Mouse (Mus musculus) spleen, postnatal 14 days (tissue): Measurements from ENCODE around the gene 1110008L16Rik.
"Not testable (repeated sequence)": the region's sequence is repeated elsewhere in the genome, so short reads cannot be mapped to it uniquely, and the experiment has no call there.

ENCODE experiments used
- DNase-seq, 2 experiments: peaks; one replicate each; pipeline ENCODE4 v3.0.0; 2021 to 2022; ENCODE audit warnings: low spot score in 2 of 2

1110008L16Rik gene

DNA sequence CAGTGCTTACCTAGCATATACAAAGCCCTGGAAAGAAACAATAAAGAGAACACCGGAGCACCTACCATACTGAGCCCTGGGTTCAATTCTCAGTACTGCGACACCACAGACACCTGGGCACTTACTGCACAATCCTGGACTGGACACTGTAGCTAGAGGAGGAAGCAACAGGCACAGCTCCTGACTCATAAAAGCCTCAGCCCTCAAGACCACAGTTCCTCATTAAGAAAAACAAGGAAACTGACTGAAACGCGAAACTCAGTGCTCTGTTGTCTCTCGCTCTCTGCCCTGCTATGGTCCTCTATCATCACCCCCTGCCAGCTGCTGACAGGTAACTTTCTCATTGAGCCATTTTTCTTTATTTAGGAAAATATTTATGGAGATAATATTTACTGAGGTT, at the start of gene 1110008L16Rik:
1110008L16Rik (plus strand) TSS at position 242 of the 400 bp plus-strand sequence.
- DNase-seq: no peak

DNA sequence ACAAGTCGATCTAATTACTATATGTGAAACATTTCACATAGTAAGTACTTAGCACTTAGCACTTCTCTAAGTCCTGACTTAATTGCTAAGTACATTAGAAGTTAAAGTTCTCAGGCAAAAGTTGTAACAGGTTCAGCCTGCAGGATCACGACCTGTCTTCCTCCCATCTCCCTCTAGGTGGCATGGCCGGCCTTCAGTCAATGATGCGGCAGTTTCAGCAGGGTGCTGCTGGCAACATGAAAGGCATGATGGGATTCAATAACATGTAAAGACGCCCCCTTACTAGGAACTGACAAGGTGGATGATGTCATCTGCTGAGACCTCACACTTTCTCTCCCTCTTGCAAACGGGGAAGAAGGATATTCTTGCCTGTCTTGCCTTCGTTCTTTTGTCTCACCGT, 37.4 kb upstream of the 1110008L16Rik start:
- not testable (repeated sequence) for DNase-seq

DNA sequence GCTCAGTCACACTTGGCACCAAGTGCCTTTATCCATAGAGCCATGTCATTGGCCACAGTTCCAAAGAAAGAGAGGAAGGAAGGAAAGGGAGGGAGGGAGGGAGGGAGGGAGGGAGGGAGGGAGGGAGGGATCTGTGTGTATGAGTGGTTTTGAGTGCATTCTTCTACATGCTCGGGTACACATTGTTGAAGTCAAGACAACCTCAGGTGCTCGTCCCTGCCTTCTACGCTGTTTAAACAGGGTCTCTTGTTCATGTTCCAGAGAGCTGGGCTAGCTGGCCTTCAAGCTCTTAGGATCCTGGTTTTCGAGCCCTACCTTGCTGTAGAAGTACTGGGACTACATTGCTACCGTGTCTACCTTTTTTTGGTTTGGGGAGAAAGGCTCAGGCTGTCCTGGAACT, 36.0 kb upstream of the 1110008L16Rik start:
- not testable (repeated sequence) for DNase-seq

- no peak for DNase-seq
Measured at GRCm38 (mm10) chr12:55272243-55272642, 27.1 kb upstream of the 1110008L16Rik start.

DNA sequence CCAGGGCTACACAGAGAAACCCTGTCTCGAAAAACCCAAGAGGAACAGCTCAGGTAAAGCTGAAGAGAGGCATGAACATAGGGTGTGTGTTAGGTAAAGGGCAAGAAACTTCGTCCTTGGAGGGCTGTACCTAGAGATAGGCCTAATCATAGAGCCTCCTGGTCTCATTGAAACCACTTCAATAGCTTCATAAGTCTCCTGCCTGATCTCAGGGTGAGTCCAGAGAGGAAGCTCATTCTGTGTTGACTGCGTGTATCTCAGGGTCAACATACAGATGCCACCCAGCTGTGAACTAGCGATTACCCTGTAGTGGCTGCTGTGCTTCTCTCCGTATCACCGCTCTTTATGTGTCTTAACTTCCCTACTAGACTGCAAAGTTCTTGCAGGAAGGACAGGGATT, 21.8 kb upstream of the 1110008L16Rik start:
- DNase-seq: not testable (repeated sequence)

DNA sequence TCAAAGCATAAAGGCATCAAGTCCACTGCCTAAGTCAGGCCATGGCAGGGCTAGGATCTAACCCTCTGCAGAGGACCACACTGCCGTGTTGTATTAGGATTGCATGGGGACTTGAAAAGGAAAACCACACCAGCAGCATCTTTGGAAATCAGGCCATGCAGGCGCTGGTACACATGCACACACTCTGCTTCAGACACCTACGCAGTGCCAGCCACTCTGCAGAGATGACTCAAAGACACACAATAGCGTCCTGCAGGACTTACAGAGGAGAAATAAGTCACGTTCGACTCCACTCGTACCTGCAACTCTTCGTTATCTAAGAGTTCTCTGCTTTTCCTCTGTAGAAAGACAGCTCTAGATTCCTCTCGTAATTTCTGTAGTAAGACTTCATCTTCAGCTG, 1.3 kb upstream of the 1110008L16Rik start:
- DNase-seq: no peak

DNA sequence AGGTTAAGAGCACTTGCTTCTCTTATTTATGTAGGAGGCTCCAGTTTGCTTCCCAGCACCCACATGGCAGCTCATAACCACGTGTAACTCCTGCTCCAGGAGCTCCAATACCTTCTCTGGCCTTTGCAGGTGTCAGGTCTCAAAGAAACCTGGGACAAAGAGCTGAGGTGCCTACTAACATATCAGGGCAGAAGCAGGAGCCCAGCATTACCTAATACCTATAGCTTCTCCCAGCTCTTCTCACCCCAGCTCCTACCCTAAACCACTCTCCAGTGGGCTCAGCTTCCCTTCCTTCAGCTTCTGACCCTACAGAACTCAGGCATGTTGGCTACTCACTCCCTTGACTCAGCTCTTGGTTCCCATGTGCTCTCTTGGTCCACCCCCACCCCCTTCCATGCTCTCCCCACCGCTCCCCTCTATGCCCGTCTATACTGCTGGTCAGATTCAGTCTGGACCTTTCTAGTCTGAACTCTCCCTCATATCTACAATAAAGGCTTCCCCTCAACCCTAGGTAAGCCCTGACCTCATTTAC, 1.5 kb downstream of the 1110008L16Rik start:
- no peak for DNase-seq

- DNase-seq: no peak
Measured at GRCm38 (mm10) chr12:55301472-55302300, 2.3 kb downstream of the 1110008L16Rik start.

DNA sequence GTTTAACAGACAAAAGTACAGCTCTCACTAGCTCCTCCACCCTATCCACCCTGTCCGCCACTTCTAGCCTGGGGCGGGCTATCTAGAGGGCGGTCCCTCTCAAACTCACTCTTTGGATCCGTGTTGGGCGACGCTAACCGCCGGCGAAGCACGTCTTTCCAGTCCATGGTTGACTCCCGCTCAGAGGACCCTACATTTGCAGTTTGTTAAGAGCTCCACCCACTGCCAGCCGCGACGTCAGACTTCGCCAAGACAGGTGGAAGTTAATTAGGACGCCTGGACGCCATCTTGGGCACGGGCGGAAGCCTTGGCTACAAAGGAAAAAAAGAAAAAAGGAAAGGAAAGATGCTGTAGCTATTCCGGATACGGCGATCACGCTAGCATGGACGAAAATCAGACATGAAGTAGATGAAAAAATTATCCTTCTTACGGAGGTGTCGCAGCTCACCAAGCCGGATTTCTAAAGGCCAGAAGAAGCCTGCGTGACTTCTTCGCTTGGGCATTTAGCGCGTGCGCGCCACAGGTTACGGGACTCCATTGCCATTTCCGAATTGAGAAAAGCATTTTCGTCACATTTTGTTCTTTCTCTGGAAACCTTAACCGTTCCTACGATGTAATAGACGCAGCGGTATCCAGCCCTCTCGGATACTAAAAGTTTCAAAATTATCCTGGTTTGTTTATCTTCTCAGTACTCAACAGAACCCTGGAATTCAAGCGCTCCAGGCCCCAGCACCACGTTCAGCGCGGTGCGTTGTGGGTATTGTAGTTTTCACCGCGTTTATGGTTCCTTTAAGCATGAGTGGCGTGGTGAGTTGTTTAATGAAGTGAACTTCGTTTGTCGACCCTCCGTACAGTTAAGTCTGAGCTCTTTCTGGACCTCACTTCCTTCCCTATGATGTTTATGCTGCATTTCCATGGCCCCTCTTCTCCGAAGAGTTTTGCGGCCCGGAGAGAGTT, 3.4 kb downstream of the 1110008L16Rik start, which contains the start of gene Ppp2r3c:
Ppp2r3c (minus strand) TSS at position 514 of the 957 bp plus-strand sequence.
- peak; percentile 76 to 83 for DNase-seq

DNA sequence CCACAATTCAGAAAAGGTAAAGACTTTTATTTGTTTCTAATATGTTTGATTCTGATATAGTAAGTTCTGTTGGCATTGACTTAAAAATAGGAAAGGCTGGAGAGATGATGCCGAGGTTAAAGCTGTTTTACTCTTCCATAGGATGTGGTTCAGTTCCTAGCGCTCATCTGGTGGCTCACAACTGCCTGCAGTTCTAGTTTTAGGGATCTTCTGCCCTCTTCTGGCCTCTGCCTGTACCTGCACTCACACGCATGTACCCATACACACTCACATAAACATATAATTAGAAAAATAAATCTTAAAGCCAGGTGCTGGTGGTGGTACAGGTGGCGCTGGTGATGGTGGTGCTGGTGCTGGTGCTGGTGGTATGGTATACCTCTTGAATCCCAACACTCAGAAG, 7.0 kb downstream of the 1110008L16Rik start:
- no peak for DNase-seq

DNA sequence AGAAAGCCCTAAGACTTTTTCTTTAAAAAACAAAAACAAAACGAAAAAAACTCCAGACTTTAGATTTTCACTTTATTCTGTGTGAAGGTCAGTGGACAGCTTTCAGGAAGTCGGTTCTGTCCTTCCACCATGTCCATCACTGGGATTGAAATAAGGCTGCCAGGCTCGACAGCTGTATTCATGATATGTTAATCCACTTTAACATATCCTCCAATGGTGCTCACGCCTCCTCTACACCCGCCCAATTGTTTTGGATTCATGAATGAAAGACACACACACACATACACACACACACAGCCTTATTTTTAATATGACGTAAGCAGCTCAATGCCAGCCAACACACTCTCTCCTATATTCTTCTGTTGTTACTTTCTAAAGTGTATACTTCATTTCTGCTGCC, 8.2 kb downstream of the 1110008L16Rik start:
- no peak for DNase-seq

DNA sequence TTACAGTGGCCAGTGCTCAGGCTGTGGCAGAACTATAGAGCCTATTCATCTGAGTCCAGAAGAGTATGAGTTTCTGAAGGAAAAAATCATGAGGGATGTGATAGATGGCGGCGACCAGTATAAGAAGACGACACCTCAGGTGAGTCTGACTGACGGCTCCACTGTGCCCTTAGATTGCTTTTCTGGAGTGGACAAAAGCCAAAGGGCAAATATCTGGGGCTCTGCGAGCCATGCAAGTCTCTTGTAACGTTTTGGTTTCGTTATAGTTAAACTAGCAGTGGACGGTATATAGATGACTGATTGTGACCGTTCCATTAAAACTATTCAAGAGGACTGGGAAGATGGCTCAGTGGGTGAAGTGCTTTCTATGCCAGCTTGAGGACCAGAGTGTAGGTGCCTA, 9.4 kb downstream of the 1110008L16Rik start:
- no peak for DNase-seq

DNA sequence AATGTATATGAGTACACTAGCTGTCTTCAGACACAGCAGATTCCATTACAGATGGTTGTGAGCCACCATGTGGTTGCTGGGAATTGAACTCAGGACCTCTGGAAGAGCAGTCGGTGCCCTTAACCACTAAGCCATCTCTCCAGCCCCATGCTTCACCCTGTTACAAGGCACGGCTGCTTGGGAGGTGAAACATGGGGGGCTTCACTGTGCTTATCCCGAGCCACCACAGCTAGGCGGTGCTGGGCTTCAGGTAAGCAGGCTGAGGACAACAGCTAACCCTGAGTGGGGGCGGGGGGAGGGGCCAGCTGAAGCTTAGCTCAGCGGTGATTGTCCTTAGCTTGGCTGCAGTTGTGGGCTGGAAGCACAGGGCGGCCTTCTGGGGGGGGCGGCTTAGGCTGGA, 10.1 kb downstream of the 1110008L16Rik start:
- DNase-seq: no peak

GRCm38 (mm10) chr12:55311841-55312240, 12.5 kb downstream of the 1110008L16Rik start:
- no peak for DNase-seq

- DNase-seq: no peak
Measured at GRCm38 (mm10) chr12:55313901-55314300, 14.5 kb downstream of the 1110008L16Rik start.

- peak in 1 of 2 experiments; percentile 73 for DNase-seq
Measured at GRCm38 (mm10) chr12:55315192-55315591, 15.8 kb downstream of the 1110008L16Rik start.

GRCm38 (mm10) chr12:55321642-55322291, 22.4 kb downstream of the 1110008L16Rik start:
- DNase-seq: no peak

DNA sequence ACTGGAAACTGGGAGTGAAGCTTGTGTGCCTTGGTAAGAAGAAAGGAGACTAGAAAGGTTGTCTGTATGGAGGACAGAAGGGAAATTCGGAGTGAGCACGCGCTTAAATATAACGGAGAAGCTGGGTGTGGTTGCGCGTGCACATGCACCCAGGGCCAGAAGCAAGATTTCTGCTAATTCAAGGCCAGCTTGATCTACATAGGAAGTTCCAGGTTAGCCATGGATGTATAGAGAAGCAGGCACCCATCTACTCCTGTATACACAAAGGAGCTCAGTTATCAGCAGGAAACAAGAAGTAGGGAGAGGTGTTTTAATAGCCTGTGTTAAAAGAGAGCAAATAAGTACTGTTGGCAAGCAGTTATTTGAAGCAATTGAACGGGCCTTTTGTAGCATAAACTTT, 26.3 kb downstream of the 1110008L16Rik start:
- no peak for DNase-seq

GRCm38 (mm10) chr12:55328784-55329183, 29.4 kb downstream of the 1110008L16Rik start:
- DNase-seq: no peak

DNA sequence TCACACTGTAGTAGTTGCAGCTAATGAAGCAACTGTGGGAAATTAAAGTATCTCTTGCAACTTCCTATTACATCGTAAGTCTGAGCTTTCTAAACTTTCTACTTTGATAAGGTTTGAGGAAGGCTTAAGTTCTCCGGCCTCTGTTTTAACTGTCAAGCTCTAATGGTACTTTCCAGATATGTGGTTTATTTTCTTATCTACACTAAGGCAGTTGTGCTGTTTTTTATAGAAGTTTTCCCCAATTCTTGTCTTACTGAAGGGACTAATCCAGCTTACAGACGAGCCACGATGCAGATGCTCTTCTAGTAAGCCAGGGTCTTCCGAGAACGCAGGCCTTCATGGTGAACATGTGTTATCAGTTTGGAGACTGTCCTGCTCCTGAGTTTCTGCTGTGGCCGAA, 30.0 kb downstream of the 1110008L16Rik start:
- no peak for DNase-seq

DNA sequence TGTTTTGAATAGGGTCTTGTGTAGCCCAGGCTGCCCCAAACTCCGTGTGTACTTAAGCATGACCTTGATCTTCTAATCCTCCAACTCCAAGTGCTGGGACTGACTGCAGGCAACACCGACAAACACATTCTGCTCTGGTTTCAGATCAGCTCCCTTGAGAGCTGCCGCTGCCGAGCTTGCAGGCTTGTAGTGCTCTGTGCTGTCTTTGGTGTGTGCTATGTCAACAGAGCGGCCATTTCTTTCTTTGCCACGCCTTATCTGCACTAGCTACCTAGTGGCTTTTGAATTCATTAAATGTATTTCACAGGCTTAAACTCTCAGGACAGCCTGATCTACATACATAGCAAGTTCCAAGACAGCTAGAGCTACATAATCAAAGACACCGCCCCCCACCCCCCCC, 34.3 kb downstream of the 1110008L16Rik start:
- no peak for DNase-seq

DNA sequence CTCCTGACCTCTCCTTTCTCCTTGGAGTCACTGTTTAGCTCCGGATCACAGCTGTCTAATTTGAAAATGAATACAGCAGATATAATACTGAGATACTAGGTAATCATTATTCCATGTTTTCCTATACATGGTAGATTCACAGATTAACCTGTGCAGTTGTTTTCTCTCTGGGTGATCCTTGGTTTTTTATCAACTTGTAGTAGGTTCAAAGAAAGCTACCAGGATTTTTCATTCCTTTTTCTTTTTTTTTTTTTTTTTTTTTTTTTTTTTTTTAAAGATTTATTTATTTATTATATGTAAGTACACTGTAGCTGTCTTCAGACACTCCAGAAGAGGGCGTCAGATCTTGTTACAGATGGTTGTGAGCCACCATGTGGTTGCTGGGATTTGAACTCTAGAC, 39.1 kb downstream of the 1110008L16Rik start:
- DNase-seq: not testable (repeated sequence)
